Mouse (Mus musculus): ENCODE measurements around the gene Tshb.

DNA sequence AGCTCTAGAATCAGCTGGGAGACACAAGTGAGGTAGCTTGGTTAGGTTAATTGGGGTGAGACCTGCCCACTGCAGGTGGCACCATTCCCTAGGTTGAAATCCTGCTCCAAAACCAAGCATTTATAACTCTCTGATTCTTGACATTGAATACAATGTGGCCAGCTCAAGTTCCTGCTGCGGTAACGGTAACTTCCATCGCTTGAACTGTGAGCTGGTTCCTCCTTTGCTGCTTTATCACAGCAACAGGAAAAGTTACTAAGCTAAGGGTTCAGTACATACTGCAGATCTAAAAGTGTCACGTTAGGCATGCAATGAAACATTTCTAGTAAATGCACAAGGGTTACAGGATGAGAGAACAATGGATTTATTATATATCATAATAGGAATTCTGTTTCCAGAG, 49.9 kb downstream of the Tshb start:
- no peak for TF ChIP-seq POLR2A (IDR thresholded peaks at IDR 0.05; ENCODE audit: borderline replicate concordance, low read depth, low read length)
- TF ChIP-seq CTCF (IDR thresholded peaks at IDR 0.05; ENCODE audit: low read depth, low read length): no peak
